Mouse (Mus musculus): ENCODE measurements around the gene Rbm4b.

DNA sequence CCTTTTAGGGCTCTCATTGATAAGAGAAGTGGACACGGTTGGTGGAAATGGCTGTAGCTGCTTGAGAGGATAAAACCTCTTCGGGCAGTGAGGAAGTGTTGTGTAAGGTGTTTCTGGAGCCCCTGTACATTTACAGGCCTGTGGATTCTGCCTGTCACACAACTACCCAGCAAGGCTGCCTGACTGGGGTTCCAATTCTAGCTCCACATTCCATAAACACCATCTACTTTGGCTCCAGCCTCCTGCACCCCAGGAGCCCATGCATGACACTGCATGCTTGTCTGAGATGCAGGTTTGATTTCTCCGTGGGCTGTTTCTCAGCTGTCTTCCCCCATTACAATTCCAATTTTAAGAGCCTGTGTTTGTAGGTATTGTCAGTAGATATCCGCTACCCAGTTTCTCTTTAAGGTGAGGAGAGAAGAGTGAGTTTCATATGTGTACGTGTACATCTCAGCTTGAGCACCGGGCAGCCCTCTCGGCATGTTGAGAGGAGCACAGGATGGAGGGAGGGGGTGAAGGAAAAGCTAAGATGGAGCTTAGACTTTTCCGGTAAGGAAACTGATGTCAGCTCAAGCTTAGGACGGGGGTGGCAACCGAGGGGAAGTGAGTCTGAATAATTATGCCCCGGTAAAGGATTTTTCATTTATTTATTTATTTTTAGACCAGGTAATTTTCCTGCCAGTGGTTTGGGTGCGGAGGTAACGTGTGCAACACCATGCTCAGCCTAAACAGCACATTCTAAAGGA lies 43.3 kb upstream of the Rbm4b start:
- TF ChIP-seq GATA1 (IDR thresholded peaks at IDR 0.05; ENCODE audit: low read depth, low read length) (no peak), CTCF (IDR thresholded peaks at IDR 0.05 in 2 of 3, conservative IDR thresholded peaks at IDR 0.05 in 1 of 3; ENCODE audit: control insufficient read depth in 1 of 3, insufficient read depth in 1 of 3, low read depth in 2 of 3, low read length in 3 of 3, poor library complexity in 1 of 3, severe bottlenecking in 1 of 3) (no peak)
